Mouse (Mus musculus) kidney, adult 11 months (tissue): Measurements from ENCODE around the gene Spcs2.
A peak's percentile ranks its signal among the peaks of the same experiment; 100 is the strongest.
"Not testable (repeated sequence)": the region's sequence is repeated elsewhere in the genome, so short reads cannot be mapped to it uniquely, and the experiment has no call there.

Experiments
- DNase-seq: peaks from one replicate; pipeline ENCODE4 v3.0.0; 2022

Gene Spcs2

GRCm38 (mm10) chr7:99822426-99822825, 40.8 kb downstream of the Spcs2 start:
- DNase-seq = no peak

- DNase-seq = no peak
Observed at GRCm38 (mm10) chr7:99821953-99822352, 41.3 kb downstream of the Spcs2 start.

GRCm38 (mm10) chr7:99818181-99818725, 45.0 kb downstream of the Spcs2 start:
- DNase-seq = not testable (repeated sequence)

- DNase-seq = peak; percentile 12
Observed at GRCm38 (mm10) chr7:99813394-99813793, 49.9 kb downstream of the Spcs2 start.

GRCm38 (mm10) chr7:99811661-99812060, 51.6 kb downstream of the Spcs2 start:
- DNase-seq = no peak

- DNase-seq = no peak
Observed at GRCm38 (mm10) chr7:99810814-99811213, 52.4 kb downstream of the Spcs2 start.

GRCm38 (mm10) chr7:99807043-99807442, 56.2 kb downstream of the Spcs2 start:
- not testable (repeated sequence) for DNase-seq

- DNase-seq = no peak
Observed at GRCm38 (mm10) chr7:99805340-99805739, 57.9 kb downstream of the Spcs2 start.

- DNase-seq = not testable (repeated sequence)
Observed at GRCm38 (mm10) chr7:99804033-99804432, 59.2 kb downstream of the Spcs2 start.

GRCm38 (mm10) chr7:99803535-99803934, 59.7 kb downstream of the Spcs2 start:
- no peak for DNase-seq

- no peak for DNase-seq
Observed at GRCm38 (mm10) chr7:99799118-99799517, 64.1 kb downstream of the Spcs2 start.

GRCm38 (mm10) chr7:99797911-99798647, 65.2 kb downstream of the Spcs2 start:
- DNase-seq = no peak

- no peak for DNase-seq
Observed at GRCm38 (mm10) chr7:99797261-99797660, 66.0 kb downstream of the Spcs2 start.

- DNase-seq = no peak
Observed at GRCm38 (mm10) chr7:99796471-99796870, 66.8 kb downstream of the Spcs2 start.

GRCm38 (mm10) chr7:99795192-99795981, 67.9 kb downstream of the Spcs2 start:
- DNase-seq = no peak

- no peak for DNase-seq
Observed at GRCm38 (mm10) chr7:99794096-99794495, 69.2 kb downstream of the Spcs2 start.

GRCm38 (mm10) chr7:99790816-99791215, 72.4 kb downstream of the Spcs2 start:
- no peak for DNase-seq

- no peak for DNase-seq
Observed at GRCm38 (mm10) chr7:99788563-99788962, 74.7 kb downstream of the Spcs2 start.

- no peak for DNase-seq
Observed at GRCm38 (mm10) chr7:99787935-99788334, 75.3 kb downstream of the Spcs2 start.
